Mouse (Mus musculus) E14TG2a.4 (cell line): ENCODE results near the gene Pecam1.

Source experiments
- H3K27me3 ChIP-seq: 2 replicates; pipeline ENCODE4 v1.6.1; 2014; ENCODE audit warnings: low read length, control low read depth; ENCODE audit not compliant: insufficient read depth
- H3K36me3 ChIP-seq: 2 replicates; pipeline ENCODE4 v1.6.1; 2014; ENCODE audit warnings: low read length, control low read depth; ENCODE audit not compliant: insufficient read depth
- H3K4me1 ChIP-seq: replicated peaks from 2 replicates; pipeline ENCODE4 v1.6.1; 2014; ENCODE audit warnings: low read depth, low read length, control low read depth
- H3K4me3 ChIP-seq: replicated peaks from 2 replicates; pipeline ENCODE4 v1.5.1; 2014; ENCODE audit warnings: mild to moderate bottlenecking, low read length
- H3K9me3 ChIP-seq: 2 replicates; pipeline ENCODE4 v1.6.1; 2014; ENCODE audit warnings: low read length, control low read depth
- CTCF ChIP-seq: conservative IDR thresholded peaks from 2 replicates; pipeline ENCODE4 v1.5.1; 2014; ENCODE audit warnings: low read length
- NANOG ChIP-seq: IDR thresholded peaks from 2 replicates; pipeline ENCODE4 v1.6.1; 2014; ENCODE audit warnings: borderline replicate concordance, low read length, mixed read lengths
- POU5F1 ChIP-seq: IDR thresholded peaks from 2 replicates; pipeline ENCODE4 v1.6.1; 2014; ENCODE audit warnings: low read length, borderline replicate concordance

Gene Pecam1

DNA sequence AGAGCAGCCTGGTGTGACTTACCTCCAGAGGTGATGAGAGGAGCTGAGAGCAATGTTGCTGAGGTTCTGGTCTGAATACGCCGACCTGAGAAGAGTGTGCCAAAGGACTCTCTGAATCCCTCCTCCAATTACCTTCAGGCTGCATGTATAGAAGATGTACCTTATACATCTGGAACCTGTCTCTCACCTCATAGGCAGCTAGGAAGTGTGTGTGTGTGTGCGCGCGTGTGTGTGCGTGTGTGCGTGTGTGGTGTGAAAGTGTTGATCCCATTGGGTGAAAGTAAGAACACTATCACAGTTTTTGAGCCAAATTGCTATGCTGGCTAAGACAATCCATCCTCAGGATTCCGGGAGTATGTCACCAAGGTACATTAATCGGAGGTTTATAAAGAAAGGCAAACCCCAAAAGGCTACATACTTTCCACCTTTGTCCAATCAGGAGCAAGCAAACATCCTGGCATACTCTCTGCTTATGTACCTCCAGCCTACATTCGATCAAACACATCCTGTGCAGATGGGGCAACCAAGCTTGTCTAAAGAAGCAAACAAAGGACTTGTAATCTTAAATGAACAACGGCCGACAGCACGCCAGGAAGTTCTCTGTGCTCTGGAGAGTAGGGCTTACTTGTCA, at the start of gene Pecam1:
Gene Pecam1, minus strand, starts transcription at position 508 of the 631 bp plus-strand sequence.
- no peak within 1 kb of the TSS for H3K4me3 ChIP-seq
- no peak for TF ChIP-seq NANOG
- TF ChIP-seq POU5F1: no peak
- no peak for TF ChIP-seq CTCF
- peaks cover 11% of the 10 kb centered on the region for H3K9me3 ChIP-seq
- H3K4me1 ChIP-seq: no peaks in the 10 kb centered on the region
- H3K27me3 ChIP-seq: no peaks in the 10 kb centered on the region
- H3K36me3 ChIP-seq: no peaks in the 10 kb centered on the region

DNA sequence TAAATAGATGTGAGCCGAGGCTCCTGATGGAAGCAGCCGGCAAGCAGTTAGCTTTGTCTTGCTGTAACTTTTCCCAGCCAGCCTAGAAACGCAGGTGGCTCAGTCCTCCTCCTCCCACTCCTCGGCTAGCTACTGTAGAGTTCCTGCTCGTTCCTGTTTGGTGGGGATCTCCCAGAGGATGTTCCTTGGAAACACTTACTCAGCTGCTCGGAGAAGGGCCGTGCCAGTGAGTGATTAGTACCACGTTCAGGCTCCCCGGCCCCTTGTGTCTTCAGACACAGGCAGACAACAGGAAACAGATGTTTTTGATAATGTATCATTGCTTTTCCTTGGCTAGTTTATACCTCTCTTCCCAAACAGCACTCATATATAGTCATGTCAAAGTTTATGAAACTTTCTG, 45.3 kb upstream of the Pecam1 start:
- H3K4me3 ChIP-seq: no peak overlapping the region
- no peaks in the 10 kb centered on the region for H3K9me3 ChIP-seq
- peaks cover 9% of the 10 kb centered on the region; the same call in 1 of the 2 replicates for H3K4me1 ChIP-seq
- H3K27me3 ChIP-seq: no peaks in the 10 kb centered on the region
- peaks cover 80% of the 10 kb centered on the region for H3K36me3 ChIP-seq
- no peak for TF ChIP-seq NANOG
- no peak for TF ChIP-seq CTCF
- TF ChIP-seq POU5F1: no peak

DNA sequence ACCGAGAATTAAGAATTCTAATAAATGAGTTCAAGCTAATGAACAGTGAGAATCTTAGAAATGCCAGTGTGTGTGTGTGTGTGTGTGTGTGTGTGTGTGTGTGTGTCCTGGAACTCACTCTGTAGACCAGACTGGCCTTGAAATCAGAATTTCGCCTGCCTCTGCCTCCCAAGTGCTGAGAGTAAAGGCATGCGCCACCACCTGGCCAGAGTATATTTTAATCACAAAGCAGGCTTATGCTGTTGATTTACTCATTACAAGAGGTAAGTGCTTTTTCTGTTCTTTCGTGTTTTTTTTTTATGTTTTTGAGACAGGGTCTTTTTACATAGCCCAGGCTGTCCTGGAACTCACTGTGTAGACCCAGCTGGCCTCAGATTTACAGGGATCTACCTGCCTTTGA, 43.4 kb upstream of the Pecam1 start:
- H3K9me3 ChIP-seq: no peaks in the 10 kb centered on the region
- peaks cover 62% of the 10 kb centered on the region for H3K36me3 ChIP-seq
- no peak for TF ChIP-seq NANOG
- no peak for TF ChIP-seq POU5F1
- TF ChIP-seq CTCF: peak; percentile 23; the same call in 1 of the 2 replicates
- no peaks in the 10 kb centered on the region for H3K27me3 ChIP-seq
- no peak overlapping the region for H3K4me3 ChIP-seq
- peaks cover 20% of the 10 kb centered on the region for H3K4me1 ChIP-seq

DNA sequence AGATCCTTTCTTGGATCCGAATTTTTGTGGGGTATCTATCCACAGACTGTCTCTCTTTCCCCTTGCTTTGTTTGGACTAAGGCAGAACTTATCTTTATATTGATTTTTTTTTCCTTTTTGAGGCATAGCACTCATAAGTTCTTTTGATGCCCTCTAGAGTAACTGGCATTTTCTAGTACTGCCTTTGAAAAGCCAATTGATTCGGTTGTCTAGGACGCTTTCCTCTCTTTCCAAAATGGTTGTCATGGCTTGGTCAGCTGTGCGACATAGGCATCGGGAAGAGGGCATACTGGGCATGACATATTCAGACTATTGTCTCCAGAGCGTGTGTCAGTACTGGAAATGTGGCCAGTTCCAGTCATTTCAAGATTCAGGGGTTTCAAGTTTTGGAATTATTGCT, 39.2 kb upstream of the Pecam1 start:
- Histone ChIP-seq H3K4me3 (peak overlapping the region; percentile 96), H3K4me1 (peaks cover 38% of the 10 kb centered on the region), H3K9me3 (no peaks in the 10 kb centered on the region), H3K36me3 (peaks cover 52% of the 10 kb centered on the region), H3K27me3 (no peaks in the 10 kb centered on the region)
- TF ChIP-seq NANOG (no peak), CTCF (no peak), POU5F1 (no peak)

DNA sequence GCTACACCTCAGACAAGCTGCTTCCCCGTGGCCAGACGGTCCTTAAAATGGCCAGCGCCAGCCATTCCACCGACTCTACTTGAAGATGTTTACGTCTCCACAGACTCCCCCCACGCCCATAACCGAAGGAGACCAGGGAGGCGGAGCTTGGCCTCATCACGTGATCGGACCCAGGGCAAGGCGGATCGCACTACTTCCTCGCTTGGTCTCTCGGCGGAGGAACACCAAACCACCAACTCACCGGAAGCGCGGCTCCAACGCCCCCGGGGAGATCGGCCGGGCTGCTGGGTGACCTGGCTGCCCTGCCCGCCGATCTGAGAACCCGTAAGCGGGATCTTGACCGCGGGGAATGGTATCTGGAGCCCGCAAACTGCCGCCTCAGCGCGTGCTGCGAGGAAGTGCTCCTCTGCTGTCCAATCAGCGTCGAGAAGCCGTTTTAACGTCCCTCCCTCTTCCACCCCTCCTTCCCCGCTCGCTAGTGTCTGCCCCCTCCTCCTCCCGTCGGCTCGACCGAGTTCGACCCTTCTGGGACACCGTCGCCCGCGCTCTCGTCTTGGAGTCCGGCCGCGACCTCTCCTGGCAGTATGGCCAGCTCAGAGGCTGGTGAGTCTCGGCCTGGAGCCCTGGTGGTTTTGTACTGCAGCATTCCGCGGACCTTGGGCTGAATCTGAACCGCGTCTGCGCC, 38.5 kb upstream of the Pecam1 start, which contains the start of the genes Ddx5 and Cep95:
Gene Ddx5, minus strand, starts transcription at position 411 of the 685 bp plus-strand sequence.
Gene Cep95, plus strand, starts transcription at position 478 of the 685 bp plus-strand sequence.
- peaks cover 40% of the 10 kb centered on the region for H3K4me1 ChIP-seq
- no peaks in the 10 kb centered on the region for H3K9me3 ChIP-seq
- no peak for TF ChIP-seq NANOG
- TF ChIP-seq POU5F1: no peak
- no peak for TF ChIP-seq CTCF
- no peaks in the 10 kb centered on the region for H3K27me3 ChIP-seq
- H3K36me3 ChIP-seq: peaks cover 52% of the 10 kb centered on the region
- H3K4me3 ChIP-seq: peak within 1 kb of the TSS; percentile 96

DNA sequence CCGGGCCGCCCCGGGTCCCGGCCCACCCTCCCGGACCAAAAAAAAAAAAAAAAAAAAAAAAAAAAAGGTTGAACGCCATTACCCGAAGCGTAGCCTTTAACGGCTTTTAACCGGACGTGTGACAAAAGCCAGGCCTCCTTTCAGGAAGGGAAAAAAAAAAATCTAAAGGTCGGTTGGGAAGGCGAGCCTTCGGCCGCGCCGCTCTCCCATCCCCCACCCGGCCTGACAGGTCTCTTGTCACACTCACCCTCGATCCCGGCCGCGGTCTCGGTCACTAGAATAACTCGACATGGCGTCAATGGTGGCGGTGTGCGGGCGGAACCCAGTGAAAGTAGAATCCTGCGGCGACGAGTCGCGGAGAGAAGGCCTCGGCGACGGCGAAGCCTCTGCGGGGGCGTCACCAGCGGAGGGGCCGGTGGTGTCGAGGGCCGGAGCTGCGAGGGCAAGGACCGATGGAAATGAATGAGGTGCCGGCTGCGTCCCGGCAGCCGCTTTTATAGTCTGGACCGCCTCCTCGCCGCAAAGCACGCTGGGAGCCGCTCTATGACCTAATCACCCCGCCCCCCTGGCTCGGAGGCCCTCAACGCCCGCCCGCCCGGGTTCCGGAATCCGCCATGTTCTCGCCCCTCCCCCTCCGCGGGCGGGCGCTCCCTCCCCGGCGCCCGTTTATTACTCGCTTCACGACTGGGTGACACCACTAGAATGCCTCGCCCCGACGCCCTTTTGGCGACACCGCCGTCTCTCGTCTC, 37.8 kb upstream of the Pecam1 start:
- no peak for TF ChIP-seq NANOG
- no peak for TF ChIP-seq CTCF
- TF ChIP-seq POU5F1: no peak
- Histone ChIP-seq H3K36me3 (peaks cover 57% of the 10 kb centered on the region), H3K4me3 (peak overlapping the region; percentile 96), H3K27me3 (no peaks in the 10 kb centered on the region), H3K9me3 (no peaks in the 10 kb centered on the region), H3K4me1 (peaks cover 43% of the 10 kb centered on the region)

DNA sequence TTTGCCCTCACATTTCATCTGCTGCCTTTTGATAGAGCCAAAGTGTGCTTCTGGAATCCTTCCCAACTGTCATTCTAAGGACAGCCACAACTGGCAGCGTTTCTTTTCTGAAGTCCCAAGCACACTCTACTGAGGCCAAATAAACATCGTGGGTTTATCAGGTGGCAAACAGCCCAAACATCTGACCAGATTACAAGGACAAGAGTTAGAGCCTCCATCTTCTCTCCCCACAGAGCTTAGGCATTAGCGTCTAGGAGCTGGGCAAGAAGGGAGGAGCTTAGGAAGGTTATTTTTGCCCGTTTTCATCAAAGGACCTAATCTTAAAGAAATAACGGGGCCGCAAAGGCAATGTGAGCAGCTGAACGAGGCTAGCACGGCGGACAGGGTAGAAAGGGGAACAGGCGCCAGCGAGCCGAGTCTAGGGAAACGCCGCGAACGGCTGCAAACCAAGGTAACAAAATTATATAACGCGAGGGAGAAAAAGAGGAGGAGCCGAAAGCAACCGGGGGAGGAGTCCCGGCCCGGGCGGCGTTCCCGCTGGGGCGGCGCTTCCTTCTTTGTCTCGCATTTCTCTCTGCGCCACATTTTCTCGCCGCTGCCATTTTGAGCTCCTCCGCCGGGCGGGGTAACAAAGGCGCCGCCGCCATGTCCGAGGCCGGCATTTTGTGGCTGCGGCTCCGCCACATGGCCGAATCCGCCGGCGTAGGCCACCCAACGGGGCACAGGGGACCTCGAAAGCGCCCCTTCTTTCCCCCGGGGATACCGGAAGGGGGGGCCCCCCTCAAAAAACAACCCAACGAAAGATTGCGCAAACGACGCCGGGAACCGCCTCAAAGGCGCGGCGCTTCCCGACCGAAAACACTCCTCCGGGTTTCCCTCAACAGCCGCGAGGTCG, 37.0 kb upstream of the Pecam1 start:
- H3K36me3 ChIP-seq: peaks cover 57% of the 10 kb centered on the region
- no peaks in the 10 kb centered on the region for H3K9me3 ChIP-seq
- H3K27me3 ChIP-seq: no peaks in the 10 kb centered on the region
- TF ChIP-seq CTCF: no peak
- TF ChIP-seq POU5F1: no peak
- TF ChIP-seq NANOG: no peak
- H3K4me1 ChIP-seq: peaks cover 52% of the 10 kb centered on the region
- H3K4me3 ChIP-seq: peak overlapping the region; percentile 96

DNA sequence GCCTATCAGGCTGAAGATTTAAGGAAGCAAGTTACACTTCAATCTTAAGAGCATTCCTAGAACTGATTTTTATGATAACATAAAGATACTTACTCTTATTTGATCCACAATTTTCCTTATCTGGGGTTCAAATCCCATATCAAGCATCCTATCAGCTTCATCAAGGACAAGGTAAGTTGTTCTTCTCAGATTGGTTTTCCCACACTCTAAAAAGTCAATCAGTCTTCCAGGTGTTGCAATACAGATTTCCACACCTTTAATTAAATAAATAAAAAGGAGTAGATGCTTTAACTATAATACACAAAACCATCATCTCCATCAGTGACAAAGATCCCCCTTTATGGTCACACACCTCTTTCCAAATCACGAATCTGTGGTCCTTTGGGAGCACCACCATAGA, 34.6 kb upstream of the Pecam1 start:
- H3K4me1 ChIP-seq: peaks cover 60% of the 10 kb centered on the region
- H3K27me3 ChIP-seq: no peaks in the 10 kb centered on the region
- H3K9me3 ChIP-seq: no peaks in the 10 kb centered on the region
- no peak overlapping the region; the same call in 1 of the 2 replicates for H3K4me3 ChIP-seq
- TF ChIP-seq CTCF (no peak), NANOG (no peak), POU5F1 (no peak)
- peaks cover 74% of the 10 kb centered on the region for H3K36me3 ChIP-seq
